Mouse (Mus musculus) MEL (cell line): ENCODE measurements at regions not wholly inside any gene's neighbourhood (a gene's known extent, or its start where the extent isn't known, plus 50 kb on each side); places are given as distances from the start of the nearest gene placed in this dataset.

Experiments used
- BHLHE40 ChIP-seq: IDR thresholded peaks from 2 replicates; pipeline ENCODE4 v1.6.1; 2012; ENCODE audit warnings: low read depth, mild to moderate bottlenecking, inconsistent platforms, low read length, improper control_type of control experiment, borderline replicate concordance
- CHD1 ChIP-seq: IDR thresholded peaks from 2 replicates; pipeline ENCODE4 v1.6.1; 2012; ENCODE audit warnings: low read depth, mild to moderate bottlenecking, inconsistent platforms, low read length, improper control_type of control experiment
- CHD2 ChIP-seq: IDR thresholded peaks from 2 replicates; pipeline ENCODE4 v1.6.1; 2011; ENCODE audit warnings: low read length, improper control_type of control experiment
- CTCF ChIP-seq, 3 experiments: IDR thresholded peaks in 2 of 3; conservative IDR thresholded peaks in 1 of 3; 2 replicates each; pipeline ENCODE4 v1.5.1; 2011 to 2012; ENCODE audit warnings: low read length in 3 of 3, low read depth in 2 of 3, mild to moderate bottlenecking in 2 of 3, improper control_type of control experiment in 1 of 3, inconsistent platforms in 1 of 3, mixed read lengths in 1 of 3, moderate library complexity in 1 of 3; ENCODE audit not compliant: control insufficient read depth in 1 of 3, insufficient read depth in 1 of 3, poor library complexity in 1 of 3, severe bottlenecking in 1 of 3
- EP300 ChIP-seq, 2 experiments: IDR thresholded peaks; 2 replicates each; pipeline ENCODE4 v1.6.1; 2011; ENCODE audit warnings: improper control_type of control experiment in 2 of 2, low read length in 2 of 2, low read depth in 1 of 2, mild to moderate bottlenecking in 1 of 2
- GABPA ChIP-seq: IDR thresholded peaks from 2 replicates; pipeline ENCODE4 v1.6.1; 2012; ENCODE audit warnings: low read depth, mild to moderate bottlenecking, inconsistent platforms, low read length, improper control_type of control experiment, moderate library complexity
- MAX ChIP-seq: IDR thresholded peaks from 2 replicates; pipeline ENCODE4 v1.6.1; 2011; ENCODE audit warnings: low read length, improper control_type of control experiment
- POLR2A ChIP-seq, 2 experiments: IDR thresholded peaks; 2 replicates each; pipeline ENCODE4 v1.6.1; 2011 to 2012; ENCODE audit warnings: low read length in 2 of 2, mild to moderate bottlenecking in 2 of 2, control low read depth in 1 of 2, improper control_type of control experiment in 1 of 2, low read depth in 1 of 2, moderate library complexity in 1 of 2; ENCODE audit not compliant: control insufficient read depth in 1 of 2, insufficient read depth in 1 of 2, poor library complexity in 1 of 2
- POLR2AphosphoS5 ChIP-seq: IDR thresholded peaks from 2 replicates; pipeline ENCODE4 v1.6.1; 2012; ENCODE audit warnings: low read depth, borderline replicate concordance, mild to moderate bottlenecking, inconsistent platforms, low read length, moderate library complexity, mixed read lengths
- RAD21 ChIP-seq: IDR thresholded peaks from 2 replicates; pipeline ENCODE4 v1.6.1; 2011; ENCODE audit warnings: mild to moderate bottlenecking, low read depth, low read length, improper control_type of control experiment
- TAL1 ChIP-seq: IDR thresholded peaks from 2 replicates; pipeline ENCODE4 v1.6.1; 2012; ENCODE audit warnings: mild to moderate bottlenecking, inconsistent platforms, low read length, moderate library complexity, mixed read lengths
- ZMIZ1 ChIP-seq: IDR thresholded peaks from 2 replicates; pipeline ENCODE4 v1.6.1; 2012; ENCODE audit warnings: low read depth, mild to moderate bottlenecking, inconsistent platforms, low read length, improper control_type of control experiment, moderate library complexity
- ZNF384 ChIP-seq: IDR thresholded peaks from 2 replicates; pipeline ENCODE4 v1.6.1; 2012; ENCODE audit warnings: low read depth, mild to moderate bottlenecking, inconsistent platforms, low read length, improper control_type of control experiment

- TF ChIP-seq MAX (no peak), RAD21 (no peak), ZNF384 (no peak), GABPA (no peak), EP300 (IDR thresholded peaks at IDR 0.05; ENCODE audit: low read depth in 1 of 2, low read length in 2 of 2) (no peak), POLR2A (IDR thresholded peaks at IDR 0.05; ENCODE audit: control insufficient read depth in 1 of 2, insufficient read depth in 1 of 2, low read depth in 1 of 2, low read length in 2 of 2, poor library complexity in 1 of 2) (no peak), CTCF (IDR thresholded peaks at IDR 0.05 in 2 of 3, conservative IDR thresholded peaks at IDR 0.05 in 1 of 3; ENCODE audit: control insufficient read depth in 1 of 3, insufficient read depth in 1 of 3, low read depth in 2 of 3, low read length in 3 of 3, poor library complexity in 1 of 3, severe bottlenecking in 1 of 3) (peak; percentile 15 to 41 (median 34)), CHD2 (no peak), ZMIZ1 (no peak), CHD1 (no peak), POLR2AphosphoS5 (no peak), BHLHE40 (no peak), TAL1 (no peak)
These were observed 196.3 kb downstream of the Cdc5l start for GRCm38 (mm10) chr17:45237246-45237645.
